Mouse (Mus musculus) midbrain, embryonic 10.5 days (tissue): ENCODE results near the gene Atpif1. TPM values are rescaled to one million over a fixed set of nuclear protein-coding genes. Genes with fewer than 3 reads are reported as not detected.
A peak's percentile ranks its signal among the peaks of the same experiment; 100 is the strongest.

Experiments
- DNase-seq: peaks from one replicate; pipeline ENCODE4 v3.0.0-alpha.2; 2017; ENCODE audit warnings: low spot score
- H3K27ac ChIP-seq: fragments of 300-500 bp; sonication (generic); replicated peaks from 2 replicates; pipeline ENCODE4 v1.5.1; 2016; ENCODE audit warnings: mild to moderate bottlenecking
- H3K27me3 ChIP-seq: fragments of 300-500 bp; sonication (generic); 2 replicates; pipeline ENCODE4 v1.6.1; 2016; ENCODE audit warnings: low read depth, mild to moderate bottlenecking; ENCODE audit not compliant: poor library complexity, severe bottlenecking
- H3K36me3 ChIP-seq: fragments of 300-500 bp; sonication (generic); 2 replicates; pipeline ENCODE4 v1.6.1; 2016; ENCODE audit warnings: mild to moderate bottlenecking, moderate library complexity
- H3K4me1 ChIP-seq: fragments of 300-500 bp; sonication (generic); 2 replicates; pipeline ENCODE4 v1.6.1; 2016
- H3K4me3 ChIP-seq: fragments of 300-500 bp; sonication (generic); 2 replicates; pipeline ENCODE4 v1.5.1; 2016; ENCODE audit warnings: mild to moderate bottlenecking, moderate library complexity
- H3K9me3 ChIP-seq: fragments of 300-500 bp; sonication (generic); replicated peaks from 2 replicates; pipeline ENCODE4 v1.6.1; 2016; ENCODE audit warnings: mild to moderate bottlenecking
- WGBS: fragments of 180-500 bp; shearing (Covaris S2); methylation state at CpG from one replicate; pipeline ENCODE4 v1.1.7; 2016; 5-methylcytosine and 5-hydroxymethylcytosine counted together
- polyA plus RNA-seq: library from polyadenylated mRNA; unstranded; fragments of >200 nt; fragmentation: Nextera tagmentation; extraction: Ambion mirVana; gene quantifications from 2 replicates; pipeline ENCODE4 v1.2.1, GENCODE M21; 2016

The Atpif1 gene
- polyA plus RNA-seq, 1 experiment from 2014 or later = 965 TPM

DNA sequence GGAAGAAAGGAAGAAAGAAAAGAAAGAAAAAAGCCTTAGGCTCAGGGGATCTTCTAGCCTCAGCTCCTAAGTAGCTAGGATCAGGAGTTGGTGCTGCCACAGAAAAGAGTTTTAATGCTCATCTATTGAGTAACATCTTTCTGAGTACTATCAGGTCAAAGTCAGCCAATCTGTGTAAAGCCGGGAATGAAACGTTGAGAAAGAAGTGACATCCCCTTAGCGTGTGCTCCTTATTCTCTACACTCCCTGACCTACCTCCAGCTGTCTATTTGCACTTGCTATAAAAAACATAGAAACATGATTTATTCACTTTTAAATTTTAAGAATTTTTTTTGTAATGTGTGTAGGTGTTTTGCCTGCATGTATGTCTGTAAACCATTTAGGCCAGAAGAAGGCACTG, 14.3 kb downstream of the Atpif1 start:
- H3K4me1 ChIP-seq = peaks cover 18% of the 10 kb centered on the region
- no peaks in the 10 kb centered on the region for H3K9me3 ChIP-seq
- WGBS = 92% methylated on average over 3 of the region's 3 CpGs
- no peak for DNase-seq
- no peaks in the 10 kb centered on the region for H3K27me3 ChIP-seq
- H3K36me3 ChIP-seq = no peaks in the 10 kb centered on the region
- no peak overlapping the region for H3K27ac ChIP-seq
- no peak overlapping the region for H3K4me3 ChIP-seq

DNA sequence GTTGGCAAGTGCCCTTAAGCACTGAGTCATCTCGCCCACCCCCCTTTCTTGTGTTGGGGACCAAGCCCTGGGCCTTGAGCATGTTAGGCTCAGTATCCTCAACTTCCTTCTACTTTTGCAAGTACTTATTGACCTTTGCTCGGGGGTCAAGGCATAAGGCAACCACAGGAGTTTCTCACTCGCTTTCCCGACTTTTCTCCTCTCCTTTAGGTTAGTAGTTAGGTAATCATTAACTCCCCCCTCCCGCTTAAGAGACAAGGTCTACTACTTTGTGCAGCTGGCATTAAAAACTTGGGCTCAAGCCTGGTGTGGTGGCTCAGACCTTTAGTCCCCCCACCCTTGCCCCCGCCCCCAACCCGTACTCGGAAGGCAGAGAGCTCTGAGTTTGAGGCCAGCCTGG, 15.4 kb downstream of the Atpif1 start:
- peaks cover 23% of the 10 kb centered on the region for H3K4me1 ChIP-seq
- H3K4me3 ChIP-seq = no peak overlapping the region
- H3K9me3 ChIP-seq = no peaks in the 10 kb centered on the region
- DNase-seq = no peak
- no peaks in the 10 kb centered on the region for H3K36me3 ChIP-seq
- peaks cover 8% of the 10 kb centered on the region; the same call in 1 of the 2 replicates for H3K27me3 ChIP-seq
- WGBS = 85% methylated on average over 8 of the region's 8 CpGs
- H3K27ac ChIP-seq = no peak overlapping the region

DNA sequence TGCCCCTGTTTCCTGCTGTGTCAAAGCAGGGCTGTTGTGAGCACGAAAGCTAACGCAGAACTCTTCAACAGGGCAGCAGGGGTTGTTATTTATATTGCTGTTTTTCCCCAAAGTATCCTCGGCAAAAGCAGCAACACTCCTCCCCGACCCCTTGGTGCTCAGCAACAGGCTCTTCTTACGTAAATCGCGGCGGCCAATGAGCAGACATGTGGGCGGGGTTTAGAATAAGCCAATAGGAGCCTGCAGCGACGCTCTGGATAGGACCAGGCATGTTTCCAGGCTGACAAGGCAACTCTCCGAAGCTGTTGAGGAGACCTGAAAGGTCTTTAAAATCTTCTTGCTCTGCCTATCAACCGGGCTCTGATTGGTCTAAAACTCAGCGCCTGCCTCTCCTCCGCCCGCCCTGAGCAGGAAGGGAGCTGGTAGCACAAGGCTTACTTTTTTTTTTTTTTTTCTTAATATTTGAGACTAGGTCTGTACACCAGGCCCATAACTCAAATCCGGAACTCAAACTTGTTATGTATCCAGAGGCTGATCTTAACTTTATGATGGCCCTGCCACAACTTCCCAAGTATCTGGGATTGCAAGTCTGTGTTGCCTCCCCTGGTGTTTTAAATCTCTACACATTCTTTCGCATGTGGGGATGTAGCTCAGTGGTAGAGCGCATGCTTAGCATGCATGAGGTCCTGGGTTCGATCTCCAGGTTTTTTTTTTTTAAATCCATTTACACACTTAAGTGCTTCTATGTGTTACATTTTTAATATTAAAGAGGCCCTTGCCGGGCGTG, 17.9 kb downstream of the Atpif1 start:
- Histone ChIP-seq H3K4me1 (peaks cover 25% of the 10 kb centered on the region), H3K4me3 (peak overlapping the region; percentile 63), H3K27me3 (peaks cover 16% of the 10 kb centered on the region), H3K27ac (peak overlapping the region; percentile 65), H3K36me3 (no peaks in the 10 kb centered on the region), H3K9me3 (no peaks in the 10 kb centered on the region)
- WGBS = 22% methylated on average over 22 of the region's 22 CpGs
- DNase-seq = peak; percentile 88

DNA sequence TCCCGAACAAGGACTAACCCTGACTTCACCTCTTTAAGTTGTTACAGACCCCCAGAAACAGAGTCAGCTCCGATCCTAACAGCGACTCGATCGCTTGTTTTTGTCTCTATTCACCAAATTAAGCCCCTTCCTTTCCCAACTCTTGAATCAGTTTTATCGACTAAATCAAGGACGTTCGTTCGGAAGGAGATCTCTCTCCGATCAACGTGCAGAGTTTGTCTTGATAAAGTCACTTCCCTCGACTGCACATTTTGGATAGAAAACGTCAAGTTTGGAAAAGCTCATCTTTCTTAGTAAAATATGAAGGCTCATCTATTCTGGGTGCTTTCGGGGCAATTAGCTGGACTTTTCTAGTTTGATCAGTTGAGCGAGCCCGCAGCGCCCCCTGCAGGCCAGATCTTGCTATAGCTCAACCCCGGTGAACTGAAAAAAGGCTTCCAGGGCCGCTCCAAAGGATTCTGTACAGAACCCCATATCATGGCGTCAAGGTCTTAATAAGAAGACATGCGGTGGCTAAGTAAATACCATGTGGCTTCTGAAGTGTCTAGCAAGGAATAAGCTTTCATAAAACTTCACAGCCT, 18.8 kb downstream of the Atpif1 start:
- H3K36me3 ChIP-seq = no peaks in the 10 kb centered on the region
- no peaks in the 10 kb centered on the region for H3K9me3 ChIP-seq
- WGBS = 3% methylated on average over 21 of the region's 21 CpGs
- DNase-seq = peak; percentile 85
- H3K4me3 ChIP-seq = peak overlapping the region; percentile 63
- peaks cover 27% of the 10 kb centered on the region for H3K4me1 ChIP-seq
- H3K27ac ChIP-seq = peak overlapping the region; percentile 65; the same call in 1 of the 2 replicates
- peaks cover 16% of the 10 kb centered on the region for H3K27me3 ChIP-seq

DNA sequence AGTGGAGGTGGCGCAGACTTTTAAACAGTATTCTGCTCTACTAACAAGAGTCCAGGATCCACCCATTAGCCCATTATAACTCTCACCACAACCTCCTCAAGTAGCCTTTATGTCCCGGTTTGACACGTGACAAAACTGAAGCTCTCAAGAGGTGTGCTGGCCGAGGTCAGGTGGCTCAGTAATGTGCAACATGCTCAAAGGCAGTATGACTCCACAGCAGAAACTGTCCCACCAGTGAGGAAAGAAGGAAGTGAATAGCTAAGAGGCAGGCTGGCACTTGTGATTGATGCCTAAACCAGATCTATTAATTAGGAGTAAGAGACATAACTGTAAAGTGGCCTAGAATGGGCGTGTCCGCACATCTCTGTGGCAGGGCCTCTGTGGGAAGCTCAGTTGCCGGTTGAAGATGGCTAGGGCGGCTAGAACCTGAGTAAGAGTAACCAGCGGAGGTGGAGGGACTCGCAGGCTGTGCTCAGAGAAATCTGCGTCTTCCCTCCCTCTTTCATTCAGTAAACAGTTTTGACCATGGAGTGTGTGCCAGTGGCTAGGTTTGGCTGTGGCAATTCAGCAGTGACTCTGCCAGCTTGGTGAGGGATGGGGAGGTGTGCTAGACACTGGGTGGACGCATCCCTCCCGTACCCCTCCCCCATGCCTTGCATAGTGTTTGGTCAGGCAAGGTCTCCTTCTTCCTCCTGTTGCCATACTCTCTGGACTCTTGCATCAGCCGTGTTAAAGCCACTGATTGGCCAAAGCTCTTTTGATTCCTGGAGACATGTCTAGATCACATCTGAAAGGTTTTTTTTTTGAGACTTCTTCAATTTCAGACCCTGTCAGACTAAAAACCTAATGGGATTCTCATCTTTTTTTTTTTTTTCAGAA, 19.8 kb downstream of the Atpif1 start:
- H3K4me1 ChIP-seq = peaks cover 37% of the 10 kb centered on the region
- H3K27me3 ChIP-seq = peaks cover 16% of the 10 kb centered on the region
- WGBS = 33% methylated on average over 14 of the region's 14 CpGs
- no peaks in the 10 kb centered on the region for H3K9me3 ChIP-seq
- no peak for DNase-seq
- H3K27ac ChIP-seq = no peak overlapping the region
- no peaks in the 10 kb centered on the region for H3K36me3 ChIP-seq
- 0 out of 2 replicates have a peak overlapping the region, but pooled peaks have one; percentile 63 for H3K4me3 ChIP-seq

DNA sequence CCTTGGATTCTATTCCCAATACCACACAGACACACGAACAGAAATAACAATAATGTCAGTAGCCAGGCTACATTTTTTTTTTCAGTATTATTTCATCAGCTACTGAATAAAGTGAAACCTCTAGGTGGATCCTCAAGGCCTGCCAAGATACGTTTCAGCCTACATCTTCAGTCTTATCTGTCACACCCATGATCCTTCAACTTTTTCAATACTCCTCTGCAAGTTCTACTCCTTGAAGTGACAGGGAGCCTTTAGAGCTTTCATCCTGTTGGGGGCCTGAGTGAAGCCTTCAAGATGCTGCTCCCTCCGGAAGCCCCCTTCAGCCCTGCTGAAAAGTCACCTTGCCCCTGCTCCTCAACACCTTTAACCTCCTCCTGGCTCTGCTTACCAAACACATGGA, 21.4 kb downstream of the Atpif1 start:
- Histone ChIP-seq H3K27ac (no peak overlapping the region), H3K4me1 (peaks cover 48% of the 10 kb centered on the region), H3K27me3 (peaks cover 16% of the 10 kb centered on the region), H3K9me3 (no peaks in the 10 kb centered on the region), H3K4me3 (no peak overlapping the region), H3K36me3 (no peaks in the 10 kb centered on the region)
- DNase-seq = no peak
- 81% methylated on average over 3 of the region's 3 CpGs for WGBS

DNA sequence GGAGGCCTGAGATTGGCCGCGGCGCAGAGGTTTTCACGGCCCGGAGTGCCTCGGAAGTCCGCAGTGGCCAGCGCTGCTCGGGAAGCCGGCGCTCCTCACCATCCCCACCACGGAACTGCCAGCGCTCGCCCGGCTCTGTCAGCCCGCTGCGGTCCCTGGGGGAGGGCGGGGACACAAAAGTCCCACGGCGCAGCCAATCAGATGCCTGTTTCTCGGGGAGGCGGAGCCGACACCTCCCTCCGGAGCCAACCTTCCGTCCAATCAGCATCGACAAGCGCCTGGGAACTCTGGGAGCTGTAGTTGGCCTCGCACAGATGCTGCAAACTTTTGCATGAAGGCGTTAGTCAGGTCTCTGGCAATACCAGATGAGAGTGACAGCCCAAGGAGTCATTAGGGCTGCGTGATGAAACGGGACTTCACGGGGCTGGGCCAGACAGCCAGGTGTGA, 23.1 kb downstream of the Atpif1 start, which contains the start of gene Sesn2:
TSS of gene Sesn2 (minus strand) at position 150 of the 447 bp plus-strand sequence.
- WGBS = 0% methylated on average over 32 of the region's 32 CpGs
- Histone ChIP-seq H3K4me3 (peak within 1 kb of the TSS; percentile 73), H3K36me3 (no peaks in the 10 kb centered on the region), H3K9me3 (no peaks in the 10 kb centered on the region), H3K27ac (peak within 1 kb of the TSS; percentile 87), H3K27me3 (peaks cover 16% of the 10 kb centered on the region), H3K4me1 (peaks cover 53% of the 10 kb centered on the region)
- peak; percentile 97 for DNase-seq

DNA sequence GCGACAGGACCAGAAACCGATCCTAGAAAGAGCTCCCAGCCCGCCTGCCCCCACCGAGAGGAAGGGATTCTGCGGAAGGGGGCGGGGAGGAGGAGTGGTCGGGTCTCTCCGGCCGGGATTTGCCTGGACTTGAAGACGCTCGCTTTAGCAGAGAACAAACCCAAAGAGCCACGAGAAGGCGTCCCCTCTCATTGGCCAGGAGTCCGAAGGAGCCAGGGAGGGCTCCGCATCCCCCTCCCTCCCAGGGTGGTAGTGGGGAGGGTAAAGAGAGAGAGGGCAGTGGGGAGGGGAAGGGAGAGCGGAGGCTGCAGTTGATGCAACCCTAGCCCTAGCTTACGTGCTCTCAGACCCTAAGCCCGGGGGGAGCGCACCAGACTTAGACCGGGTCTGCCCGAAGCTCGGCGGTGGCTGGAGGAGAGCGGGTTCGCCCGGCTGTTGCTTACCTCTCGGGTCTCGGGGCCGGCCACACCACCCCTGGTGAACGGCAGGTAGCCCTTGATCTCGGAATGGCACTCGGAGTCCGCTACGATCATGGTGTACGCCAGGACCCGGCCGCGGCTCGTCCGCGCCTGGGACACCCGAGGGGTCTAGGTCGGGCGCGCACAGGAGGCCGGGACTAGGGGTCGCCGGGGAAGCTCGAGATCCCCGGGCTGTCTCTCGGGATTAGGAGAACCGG, 23.7 kb downstream of the Atpif1 start:
- peak; percentile 89 for DNase-seq
- H3K36me3 ChIP-seq = no peaks in the 10 kb centered on the region
- H3K27ac ChIP-seq = peak overlapping the region; percentile 87
- peak overlapping the region; percentile 73 for H3K4me3 ChIP-seq
- peaks cover 53% of the 10 kb centered on the region for H3K4me1 ChIP-seq
- H3K9me3 ChIP-seq = no peaks in the 10 kb centered on the region
- peaks cover 16% of the 10 kb centered on the region for H3K27me3 ChIP-seq
- under 1% methylated on average over 52 of the region's 52 CpGs for WGBS

DNA sequence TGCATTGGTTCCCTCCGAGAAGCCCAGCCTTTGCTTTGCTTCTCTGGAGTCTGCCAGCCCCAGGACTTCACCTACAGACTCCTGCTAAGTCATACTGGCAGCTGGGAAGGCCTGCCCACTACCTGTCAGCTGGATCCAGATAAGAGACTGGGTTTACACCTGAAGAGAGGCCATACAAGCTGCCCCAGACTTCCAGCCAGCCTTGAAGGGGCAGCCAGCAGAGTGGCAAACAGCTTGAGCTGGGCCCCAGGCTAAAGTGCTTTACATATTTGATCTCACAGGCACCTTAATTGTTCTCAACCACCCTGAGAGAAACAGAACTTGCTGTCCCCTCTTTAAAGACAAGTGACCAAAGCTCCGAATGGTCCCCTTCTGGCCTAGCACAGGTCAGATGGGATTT, 26.2 kb downstream of the Atpif1 start:
- Histone ChIP-seq H3K27me3 (peaks cover 8% of the 10 kb centered on the region), H3K27ac (no peak overlapping the region; the same call in 1 of the 2 replicates), H3K9me3 (no peaks in the 10 kb centered on the region), H3K4me3 (no peak overlapping the region), H3K36me3 (no peaks in the 10 kb centered on the region), H3K4me1 (peaks cover 41% of the 10 kb centered on the region)
- WGBS = 27% methylated on average over 2 of the region's 2 CpGs
- no peak for DNase-seq

DNA sequence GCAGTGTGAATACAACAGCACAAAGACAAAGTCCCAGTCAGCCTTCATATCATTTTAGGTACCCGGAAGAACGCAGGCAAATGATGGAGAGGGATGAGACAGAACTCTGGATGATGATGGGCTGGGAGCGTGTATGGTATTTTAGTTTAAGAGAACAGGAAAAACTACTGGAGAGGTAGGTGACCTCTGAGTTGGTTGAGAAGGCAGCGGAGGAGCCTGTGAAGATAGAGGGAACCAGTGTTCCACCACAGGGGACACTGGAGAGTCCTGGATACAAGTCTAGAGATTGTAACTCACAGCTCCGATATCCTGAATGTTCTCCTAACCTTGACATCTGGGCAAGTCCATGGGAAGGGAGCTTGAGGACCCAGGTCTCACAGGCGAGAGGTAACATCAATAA, 27.2 kb downstream of the Atpif1 start:
- 80% methylated on average over 6 of the region's 6 CpGs for WGBS

DNA sequence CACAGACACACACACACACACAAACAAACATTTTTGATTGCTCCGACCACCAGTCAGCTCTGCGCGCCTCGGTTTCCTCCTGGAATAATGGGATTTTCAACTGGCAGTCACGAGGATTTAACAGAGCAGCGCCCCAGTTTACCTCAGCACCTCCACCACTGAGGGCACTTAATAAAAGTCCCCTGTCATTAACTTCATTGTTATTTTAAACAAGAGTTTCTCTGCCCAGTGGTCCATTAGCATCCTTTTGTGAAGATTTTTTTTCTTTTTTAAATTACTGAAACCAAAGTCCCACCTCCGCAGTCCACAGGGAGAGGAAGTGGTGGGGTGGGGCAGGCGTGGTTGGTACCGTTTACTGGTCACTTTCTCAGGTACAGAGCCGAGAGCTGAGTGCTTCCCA, 27.7 kb downstream of the Atpif1 start:
- H3K36me3 ChIP-seq = no peaks in the 10 kb centered on the region
- H3K27me3 ChIP-seq = no peaks in the 10 kb centered on the region; the same call in 1 of the 2 replicates
- DNase-seq = no peak
- WGBS = 28% methylated on average over 10 of the region's 10 CpGs
- peaks cover 41% of the 10 kb centered on the region for H3K4me1 ChIP-seq
- no peak overlapping the region for H3K27ac ChIP-seq
- no peaks in the 10 kb centered on the region for H3K9me3 ChIP-seq
- no peak overlapping the region for H3K4me3 ChIP-seq

More for the DNA sequence above, 27.2 kb downstream of the Atpif1 start:
- Histone ChIP-seq H3K27ac (no peak overlapping the region), H3K36me3 (no peaks in the 10 kb centered on the region), H3K4me1 (peaks cover 41% of the 10 kb centered on the region), H3K27me3 (peaks cover 4% of the 10 kb centered on the region), H3K4me3 (no peak overlapping the region), H3K9me3 (no peaks in the 10 kb centered on the region)
- DNase-seq = no peak
